Mouse (Mus musculus): Measurements from ENCODE around the gene Akap2. TPM values are rescaled to one million over a fixed set of nuclear protein-coding genes. Genes with fewer than 3 reads are reported as not detected.

Gene Akap2
- polyA plus RNA-seq, 1 experiment from 2014 or later, result 1.5 TPM

- no peak for DNase-seq
- Histone ChIP-seq H3K27ac (no peak overlapping the region), H3K9ac (no peak overlapping the region), H3K27me3 (no peaks in the 10 kb centered on the region), H3K9me3 (replicated peaks) (no peaks in the 10 kb centered on the region), H3K4me1 (replicated peaks) (no peaks in the 10 kb centered on the region), H3K4me3 (replicated peaks) (no peak overlapping the region), H3K4me2 (no peak overlapping the region), H3K36me3 (no peaks in the 10 kb centered on the region)
- no peak for ATAC-seq (ENCODE audit: low read depth)
- 59% methylated on average over 11 of the region's 11 CpGs for WGBS (ENCODE audit: insufficient replicate concordance)
Measured at GRCm38 (mm10) chr4:57730801-57731598, 13.5 kb downstream of the Akap2 start.

DNA sequence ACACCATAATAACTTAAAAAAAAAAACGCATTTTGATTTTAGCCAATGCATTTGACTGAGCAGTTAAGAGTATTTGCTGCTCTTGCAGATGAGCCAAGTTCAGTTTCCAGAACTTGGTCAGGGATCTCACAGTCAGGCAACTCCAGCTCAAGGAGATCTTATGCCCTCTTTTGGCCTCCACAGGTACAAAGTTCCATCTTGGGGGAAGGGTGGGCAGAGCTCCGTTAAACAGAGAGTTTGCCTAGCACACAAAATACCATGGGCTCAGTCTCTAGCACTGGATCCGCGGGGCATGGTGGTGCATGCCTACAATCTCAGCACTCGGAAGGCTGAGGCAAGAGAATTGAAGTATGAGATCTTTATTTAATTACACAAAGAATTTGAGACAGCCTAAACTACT lies 14.9 kb downstream of the Akap2 start:
- Histone ChIP-seq H3K4me3 (replicated peaks) (no peak overlapping the region), H3K4me1 (replicated peaks) (no peaks in the 10 kb centered on the region), H3K9me3 (replicated peaks) (no peaks in the 10 kb centered on the region), H3K27me3 (no peaks in the 10 kb centered on the region), H3K4me2 (no peak overlapping the region), H3K27ac (no peak overlapping the region), H3K36me3 (no peaks in the 10 kb centered on the region), H3K9ac (no peak overlapping the region)
- DNase-seq, result no peak
- ATAC-seq (ENCODE audit: low read depth), result no peak
- 65% methylated on average over 5 of the region's 5 CpGs for WGBS (ENCODE audit: insufficient replicate concordance)

DNA sequence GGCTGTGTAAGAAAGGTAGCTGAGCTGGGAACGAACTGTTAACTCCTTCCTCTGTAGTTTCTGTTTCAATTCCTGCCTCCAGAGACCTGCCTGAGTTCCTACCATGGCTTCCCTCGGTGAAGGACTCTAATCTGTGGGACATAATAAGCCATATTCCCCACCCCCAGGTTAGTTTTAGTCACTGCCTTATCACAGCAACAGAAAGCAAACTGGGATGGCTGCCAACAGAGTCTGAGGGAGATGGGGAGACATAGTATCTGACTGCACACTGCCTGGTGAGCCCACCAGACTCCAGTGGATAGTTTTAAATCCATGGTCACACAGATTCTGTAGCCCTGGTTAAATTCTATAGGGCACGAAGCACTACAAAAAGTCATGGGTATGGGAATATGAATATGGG lies 16.0 kb downstream of the Akap2 start:
- WGBS (ENCODE audit: insufficient replicate concordance), result 46% methylated on average over 3 of the region's 3 CpGs
- ATAC-seq (ENCODE audit: low read depth), result no peak

GRCm38 (mm10) chr4:57735426-57735825 lies 18.0 kb downstream of the Akap2 start:
- Histone ChIP-seq H3K4me2 (no peak overlapping the region), H3K9ac (no peak overlapping the region), H3K9me3 (replicated peaks) (no peaks in the 10 kb centered on the region), H3K27ac (no peak overlapping the region), H3K4me1 (replicated peaks) (no peaks in the 10 kb centered on the region), H3K36me3 (no peaks in the 10 kb centered on the region), H3K27me3 (no peaks in the 10 kb centered on the region), H3K4me3 (replicated peaks) (no peak overlapping the region)
- 71% methylated on average over 5 of the region's 5 CpGs for WGBS (ENCODE audit: insufficient replicate concordance)
- DNase-seq (no peak), ATAC-seq (ENCODE audit: low read depth) (no peak)

More for the DNA sequence above, 16.0 kb downstream of the Akap2 start:
- H3K27ac ChIP-seq, result no peak overlapping the region
- H3K4me2 ChIP-seq, result no peak overlapping the region
- no peaks in the 10 kb centered on the region for H3K36me3 ChIP-seq
- H3K27me3 ChIP-seq, result no peaks in the 10 kb centered on the region
- H3K4me3 ChIP-seq (replicated peaks), result no peak overlapping the region
- no peak overlapping the region for H3K9ac ChIP-seq
- no peaks in the 10 kb centered on the region for H3K9me3 ChIP-seq (replicated peaks)
- DNase-seq, result no peak
- H3K4me1 ChIP-seq (replicated peaks), result no peaks in the 10 kb centered on the region

- Histone ChIP-seq H3K4me1 (replicated peaks) (no peaks in the 10 kb centered on the region), H3K4me2 (no peak overlapping the region), H3K27me3 (no peaks in the 10 kb centered on the region), H3K9ac (no peak overlapping the region), H3K36me3 (no peaks in the 10 kb centered on the region), H3K4me3 (replicated peaks) (no peak overlapping the region), H3K27ac (no peak overlapping the region), H3K9me3 (replicated peaks) (no peaks in the 10 kb centered on the region)
- WGBS (ENCODE audit: insufficient replicate concordance), result 56% methylated on average over 8 of the region's 8 CpGs
- no peak for DNase-seq
- no peak for ATAC-seq (ENCODE audit: low read depth)
Measured at GRCm38 (mm10) chr4:57738856-57739552, 21.5 kb downstream of the Akap2 start.

DNA sequence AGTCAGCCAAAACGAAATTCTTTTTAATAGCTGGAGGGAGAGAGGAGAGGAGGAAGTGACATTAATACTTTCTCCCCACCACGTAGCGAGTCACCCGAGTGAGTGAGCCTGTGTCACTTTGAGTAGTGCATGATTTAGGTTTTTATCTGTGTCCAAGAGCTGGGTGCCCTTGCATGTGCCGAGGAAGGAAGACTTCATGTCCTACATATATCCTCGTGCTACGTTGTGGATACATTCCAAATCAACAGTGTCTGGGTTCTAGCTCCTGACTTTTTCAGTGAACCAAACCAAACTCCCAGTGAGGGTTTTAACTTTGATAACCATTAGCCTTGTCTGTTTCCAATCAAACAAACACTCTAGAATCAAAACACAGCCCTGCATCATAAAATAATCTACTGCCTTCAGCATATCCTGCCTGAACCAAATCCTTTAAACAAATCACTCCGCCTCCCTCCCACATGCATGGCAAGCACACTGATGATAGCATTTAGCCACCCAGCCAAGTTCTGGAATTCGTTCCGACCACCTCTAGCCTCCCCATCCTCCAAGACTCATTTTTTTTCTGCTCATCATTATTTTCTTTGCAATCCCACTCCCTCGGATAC lies 26.0 kb downstream of the Akap2 start:
- DNase-seq (no peak), ATAC-seq (ENCODE audit: low read depth) (no peak)
- Histone ChIP-seq H3K9me3 (replicated peaks) (no peaks in the 10 kb centered on the region), H3K4me2 (no peak overlapping the region), H3K27me3 (no peaks in the 10 kb centered on the region), H3K27ac (no peak overlapping the region), H3K36me3 (no peaks in the 10 kb centered on the region), H3K9ac (no peak overlapping the region), H3K4me3 (replicated peaks) (no peak overlapping the region), H3K4me1 (replicated peaks) (no peaks in the 10 kb centered on the region)
- 49% methylated on average over 11 of the region's 11 CpGs for whole genome bisulfite sequencing (ENCODE audit: insufficient replicate concordance)

- H3K27ac ChIP-seq, result no peak overlapping the region
- H3K9ac ChIP-seq, result no peak overlapping the region
- H3K4me1 ChIP-seq (replicated peaks), result no peaks in the 10 kb centered on the region
- H3K9me3 ChIP-seq (replicated peaks), result no peaks in the 10 kb centered on the region
- H3K27me3 ChIP-seq, result no peaks in the 10 kb centered on the region
- no peak overlapping the region for H3K4me3 ChIP-seq (replicated peaks)
- WGBS (ENCODE audit: insufficient replicate concordance), result 37% methylated on average over 4 of the region's 4 CpGs
- ATAC-seq (ENCODE audit: low read depth) (no peak), DNase-seq (no peak)
- no peaks in the 10 kb centered on the region for H3K36me3 ChIP-seq
- no peak overlapping the region for H3K4me2 ChIP-seq
Measured at GRCm38 (mm10) chr4:57750651-57751050, 33.2 kb downstream of the Akap2 start.

- Histone ChIP-seq H3K27ac (no peak overlapping the region), H3K27me3 (no peaks in the 10 kb centered on the region), H3K9ac (no peak overlapping the region), H3K4me2 (no peak overlapping the region), H3K36me3 (no peaks in the 10 kb centered on the region), H3K9me3 (replicated peaks) (no peaks in the 10 kb centered on the region), H3K4me3 (replicated peaks) (no peak overlapping the region), H3K4me1 (replicated peaks) (no peaks in the 10 kb centered on the region)
- ATAC-seq (ENCODE audit: low read depth) (no peak), DNase-seq (no peak)
- 48% methylated on average over 4 of the region's 4 CpGs for WGBS (ENCODE audit: insufficient replicate concordance)
Measured at GRCm38 (mm10) chr4:57751054-57751453, 33.6 kb downstream of the Akap2 start.

GRCm38 (mm10) chr4:57751566-57751965 lies 34.1 kb downstream of the Akap2 start:
- Histone ChIP-seq H3K4me2 (no peak overlapping the region), H3K27me3 (no peaks in the 10 kb centered on the region), H3K4me3 (replicated peaks) (no peak overlapping the region), H3K4me1 (replicated peaks) (no peaks in the 10 kb centered on the region), H3K9me3 (replicated peaks) (no peaks in the 10 kb centered on the region), H3K9ac (no peak overlapping the region), H3K36me3 (no peaks in the 10 kb centered on the region), H3K27ac (no peak overlapping the region)
- DNase-seq, result no peak
- 73% methylated on average over 11 of the region's 11 CpGs for WGBS (ENCODE audit: insufficient replicate concordance)
- no peak for ATAC-seq (ENCODE audit: low read depth)

- H3K36me3 ChIP-seq, result no peaks in the 10 kb centered on the region
- H3K9ac ChIP-seq, result no peak overlapping the region
- DNase-seq (no peak), ATAC-seq (ENCODE audit: low read depth) (no peak)
- no peak overlapping the region for H3K27ac ChIP-seq
- H3K4me2 ChIP-seq, result no peak overlapping the region
- H3K4me3 ChIP-seq (replicated peaks), result no peak overlapping the region
- no peaks in the 10 kb centered on the region for H3K4me1 ChIP-seq (replicated peaks)
- WGBS (ENCODE audit: insufficient replicate concordance), result 77% methylated on average over 11 of the region's 11 CpGs
- no peaks in the 10 kb centered on the region for H3K9me3 ChIP-seq (replicated peaks)
- H3K27me3 ChIP-seq, result no peaks in the 10 kb centered on the region
Measured at GRCm38 (mm10) chr4:57755085-57755484, 37.6 kb downstream of the Akap2 start.

DNA sequence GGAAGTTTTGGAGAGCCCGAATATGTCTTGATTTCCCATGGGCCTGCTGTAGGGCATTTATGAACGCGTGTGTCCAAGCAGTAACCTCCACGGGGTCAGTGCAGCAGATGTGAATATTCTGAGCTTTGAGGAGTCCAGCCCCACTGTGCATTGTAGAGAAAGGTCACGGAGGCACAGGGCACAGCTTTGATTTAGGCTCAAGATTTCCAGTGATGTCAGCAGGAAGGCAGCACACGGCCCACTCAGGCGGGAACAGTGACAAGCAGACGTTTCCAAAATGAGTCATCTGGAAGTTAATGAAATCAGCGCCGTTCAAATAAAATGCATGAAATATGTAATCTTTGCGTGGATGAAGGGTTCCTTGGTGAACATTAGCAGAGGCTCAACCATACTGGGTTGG lies 40.5 kb downstream of the Akap2 start:
- H3K9ac ChIP-seq, result no peak overlapping the region
- no peaks in the 10 kb centered on the region for H3K36me3 ChIP-seq
- no peaks in the 10 kb centered on the region for H3K27me3 ChIP-seq
- no peaks in the 10 kb centered on the region for H3K9me3 ChIP-seq (replicated peaks)
- no peaks in the 10 kb centered on the region for H3K4me1 ChIP-seq (replicated peaks)
- 75% methylated on average over 11 of the region's 11 CpGs for WGBS (ENCODE audit: insufficient replicate concordance)
- DNase-seq (no peak), ATAC-seq (ENCODE audit: low read depth) (no peak)
- no peak overlapping the region for H3K4me2 ChIP-seq
- no peak overlapping the region for H3K27ac ChIP-seq
- no peak overlapping the region for H3K4me3 ChIP-seq (replicated peaks)
